Mouse (Mus musculus) kidney, embryonic 15.5 days (tissue): Measurements from ENCODE around the gene Nhsl2. TPM values are rescaled to one million over a fixed set of nuclear protein-coding genes. Genes with fewer than 3 reads are reported as not detected.

Experiments used
- ATAC-seq: fragments of 200-750 bp; cut with Nextera tagmentation; replicated peaks from 2 replicates; pipeline ENCODE4 v1.8.0; 2017; ENCODE audit warnings: moderate TSS enrichment; ENCODE audit not compliant: low FRiP score
- H3K27ac ChIP-seq: fragments of 300-500 bp; sonication (generic); 2 replicates; pipeline ENCODE4 v1.5.1; 2015; ENCODE audit warnings: mild to moderate bottlenecking, inconsistent platforms
- H3K27me3 ChIP-seq: fragments of 300-500 bp; sonication (generic); 2 replicates; pipeline ENCODE4 v1.6.1; 2015; ENCODE audit warnings: inconsistent platforms
- H3K36me3 ChIP-seq: fragments of 300-500 bp; sonication (generic); 2 replicates; pipeline ENCODE4 v1.6.1; 2015; ENCODE audit warnings: inconsistent platforms
- H3K4me1 ChIP-seq: fragments of 300-500 bp; sonication (generic); 2 replicates; pipeline ENCODE4 v1.6.1; 2015; ENCODE audit warnings: inconsistent platforms
- H3K4me2 ChIP-seq: fragments of 300-500 bp; sonication (generic); 2 replicates; pipeline ENCODE4 v1.6.1; 2015; ENCODE audit warnings: moderate library complexity, mild to moderate bottlenecking, inconsistent platforms
- H3K4me3 ChIP-seq: fragments of 300-500 bp; sonication (generic); replicated peaks from 2 replicates; pipeline ENCODE4 v1.5.1; 2015; ENCODE audit warnings: mild to moderate bottlenecking, inconsistent platforms
- H3K9ac ChIP-seq: fragments of 300-500 bp; sonication (generic); 2 replicates; pipeline ENCODE4 v1.6.1; 2015; ENCODE audit warnings: mild to moderate bottlenecking, inconsistent platforms
- H3K9me3 ChIP-seq: fragments of 300-500 bp; sonication (generic); replicated peaks from 2 replicates; pipeline ENCODE4 v1.6.1; 2016; ENCODE audit warnings: inconsistent platforms
- WGBS: fragments of 180-500 bp; shearing (Covaris S2); methylation state at CpG from one replicate; pipeline ENCODE4 v1.1.7; 2015; ENCODE audit warnings: mixed read lengths; 5-methylcytosine and 5-hydroxymethylcytosine counted together
- polyA plus RNA-seq: library from polyadenylated mRNA; unstranded; fragments of >200 nt; fragmentation: Nextera tagmentation; extraction: Ambion mirVana; gene quantifications from 2 replicates; pipeline ENCODE4 v1.2.1, GENCODE M21; 2015

Nhsl2 gene
- polyA plus RNA-seq, 1 experiment from 2014 or later, result 12.9 TPM

GRCm38 (mm10) chrX:101874901-101875300 lies 25.7 kb downstream of the Nhsl2 start:
- Histone ChIP-seq H3K4me1 (peaks cover 16% of the 10 kb centered on the region), H3K36me3 (no peaks in the 10 kb centered on the region), H3K9me3 (no peaks in the 10 kb centered on the region), H3K27me3 (peaks cover 49% of the 10 kb centered on the region), H3K4me2 (no peak overlapping the region), H3K9ac (no peak overlapping the region), H3K4me3 (no peak overlapping the region), H3K27ac (peak overlapping the region; percentile 62)
- ATAC-seq, result peak; percentile 43; the same call in 1 of the 2 replicates
- 24% methylated on average over 2 of the region's 2 CpGs for WGBS

- no peak for ATAC-seq
- WGBS, result 42% methylated on average over 2 of the region's 2 CpGs
- H3K4me1 ChIP-seq, result peaks cover 16% of the 10 kb centered on the region
- no peak overlapping the region for H3K4me2 ChIP-seq
- H3K27ac ChIP-seq, result no peak overlapping the region
- no peak overlapping the region for H3K4me3 ChIP-seq
- H3K36me3 ChIP-seq, result no peaks in the 10 kb centered on the region
- H3K27me3 ChIP-seq, result peaks cover 60% of the 10 kb centered on the region
- H3K9me3 ChIP-seq, result no peaks in the 10 kb centered on the region
- H3K9ac ChIP-seq, result no peak overlapping the region
Measured at GRCm38 (mm10) chrX:101876136-101876535, 27.0 kb downstream of the Nhsl2 start.

DNA sequence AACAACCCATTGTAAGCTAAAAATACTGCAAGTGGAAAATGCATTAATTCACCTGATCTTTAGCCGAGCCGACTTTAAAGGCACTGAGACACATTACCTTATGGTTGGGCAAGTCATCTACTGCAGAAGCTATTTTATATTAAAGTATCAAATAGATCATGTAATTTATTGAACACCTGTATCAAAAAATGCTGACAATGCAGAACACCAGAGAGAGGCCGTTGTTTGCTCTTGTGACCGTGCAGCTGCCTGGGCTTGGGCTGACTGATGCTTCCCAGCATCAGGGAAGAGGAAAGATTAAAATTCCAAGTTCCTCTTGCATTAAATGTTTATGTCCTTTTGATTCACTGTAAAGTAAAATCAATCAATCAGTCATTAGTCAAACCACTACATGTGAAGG lies 28.7 kb downstream of the Nhsl2 start:
- 78% methylated on average over 4 of the region's 4 CpGs for WGBS
- no peak for ATAC-seq
- Histone ChIP-seq H3K27ac (no peak overlapping the region), H3K27me3 (peaks cover 59% of the 10 kb centered on the region), H3K9ac (no peak overlapping the region), H3K4me1 (peaks cover 16% of the 10 kb centered on the region), H3K4me2 (no peak overlapping the region), H3K9me3 (no peaks in the 10 kb centered on the region), H3K4me3 (no peak overlapping the region), H3K36me3 (no peaks in the 10 kb centered on the region)

- peaks cover 62% of the 10 kb centered on the region for H3K27me3 ChIP-seq
- H3K4me1 ChIP-seq, result peaks cover 16% of the 10 kb centered on the region
- no peak overlapping the region for H3K4me2 ChIP-seq
- WGBS, result 51% methylated on average over 4 of the region's 4 CpGs
- no peaks in the 10 kb centered on the region for H3K9me3 ChIP-seq
- no peak overlapping the region for H3K9ac ChIP-seq
- no peak overlapping the region for H3K4me3 ChIP-seq
- no peaks in the 10 kb centered on the region for H3K36me3 ChIP-seq
- no peak for ATAC-seq
- no peak overlapping the region for H3K27ac ChIP-seq
Measured at GRCm38 (mm10) chrX:101878546-101878945, 29.4 kb downstream of the Nhsl2 start.

GRCm38 (mm10) chrX:101882141-101882751 lies 33.1 kb downstream of the Nhsl2 start:
- H3K9me3 ChIP-seq, result no peaks in the 10 kb centered on the region
- 39% methylated on average over 3 of the region's 3 CpGs for WGBS
- no peak overlapping the region for H3K27ac ChIP-seq
- H3K4me2 ChIP-seq, result no peak overlapping the region
- no peak overlapping the region for H3K9ac ChIP-seq
- no peak for ATAC-seq
- no peak overlapping the region for H3K4me3 ChIP-seq
- no peaks in the 10 kb centered on the region for H3K4me1 ChIP-seq
- no peaks in the 10 kb centered on the region for H3K36me3 ChIP-seq
- H3K27me3 ChIP-seq, result peaks cover 53% of the 10 kb centered on the region

DNA sequence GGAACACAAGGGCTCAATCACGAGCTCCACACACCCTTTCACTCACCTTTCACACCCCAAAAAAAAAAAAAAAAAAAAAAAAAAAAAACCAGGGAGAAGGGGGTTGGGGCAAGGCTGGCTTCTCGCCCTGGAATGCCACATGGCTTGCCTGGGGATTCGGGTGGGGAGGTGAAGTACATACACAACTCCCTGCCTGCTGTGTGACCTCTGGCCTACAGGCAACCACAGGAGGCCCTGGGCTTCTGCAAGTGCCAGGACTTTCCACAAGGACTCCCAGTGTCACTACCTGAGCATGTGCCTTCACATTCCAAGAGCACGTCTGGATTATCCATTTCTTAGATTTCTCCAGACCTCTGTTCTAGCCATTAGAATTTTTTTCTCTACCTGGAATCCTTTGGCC lies 40.2 kb downstream of the Nhsl2 start:
- Histone ChIP-seq H3K4me2 (no peak overlapping the region), H3K36me3 (no peaks in the 10 kb centered on the region), H3K9ac (no peak overlapping the region), H3K4me1 (no peaks in the 10 kb centered on the region), H3K4me3 (no peak overlapping the region), H3K27me3 (peaks cover 40% of the 10 kb centered on the region), H3K27ac (no peak overlapping the region), H3K9me3 (no peaks in the 10 kb centered on the region)
- ATAC-seq, result no peak
- WGBS, result 68% methylated on average over 4 of the region's 4 CpGs

DNA sequence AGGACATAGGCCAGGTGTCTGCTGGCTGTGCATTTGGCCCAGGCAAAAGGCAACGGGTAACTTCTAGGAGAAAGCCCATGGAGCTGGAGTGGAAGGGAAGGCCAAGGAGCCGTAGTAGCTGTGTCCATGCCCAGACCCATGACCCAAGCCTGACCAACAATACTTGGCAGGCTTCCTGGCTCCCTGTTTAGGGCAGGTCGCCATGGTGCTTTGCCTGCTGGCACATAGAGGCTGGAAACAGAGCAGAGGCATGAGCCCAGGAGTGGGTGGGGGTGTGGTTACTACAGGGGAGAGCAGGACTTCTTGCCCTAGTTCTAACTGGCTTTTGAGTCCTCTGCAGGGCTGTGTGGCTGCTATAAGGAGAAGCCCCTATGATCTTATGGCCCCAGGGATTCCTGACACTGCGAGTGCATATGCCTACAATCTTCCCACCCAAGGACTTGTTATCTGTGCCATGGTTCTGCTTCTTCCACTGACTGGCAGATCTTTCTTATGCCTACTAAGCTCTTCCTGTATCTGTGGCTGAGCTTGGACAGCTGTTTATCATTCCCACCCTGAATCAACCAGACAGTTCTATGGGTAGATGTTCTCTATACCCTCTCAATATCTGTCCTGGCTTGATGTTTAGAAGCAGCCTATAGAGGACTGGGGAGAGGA lies 40.8 kb downstream of the Nhsl2 start:
- Histone ChIP-seq H3K27ac (no peak overlapping the region), H3K4me1 (no peaks in the 10 kb centered on the region), H3K36me3 (no peaks in the 10 kb centered on the region), H3K9me3 (no peaks in the 10 kb centered on the region), H3K27me3 (peaks cover 37% of the 10 kb centered on the region), H3K9ac (no peak overlapping the region), H3K4me3 (no peak overlapping the region), H3K4me2 (no peak overlapping the region)
- 81% methylated on average over 4 of the region's 4 CpGs for WGBS
- ATAC-seq, result no peak

GRCm38 (mm10) chrX:101893796-101894195 lies 44.6 kb downstream of the Nhsl2 start:
- Histone ChIP-seq H3K4me2 (no peak overlapping the region), H3K9ac (no peak overlapping the region), H3K9me3 (no peaks in the 10 kb centered on the region), H3K27ac (no peak overlapping the region), H3K36me3 (no peaks in the 10 kb centered on the region), H3K27me3 (peaks cover 42% of the 10 kb centered on the region), H3K4me3 (no peak overlapping the region), H3K4me1 (no peaks in the 10 kb centered on the region)
- 76% methylated on average over 7 of the region's 7 CpGs for WGBS
- ATAC-seq, result no peak

GRCm38 (mm10) chrX:101898341-101898740 lies 49.2 kb downstream of the Nhsl2 start:
- H3K4me2 ChIP-seq, result no peak overlapping the region
- no peaks in the 10 kb centered on the region for H3K9me3 ChIP-seq
- no peak for ATAC-seq
- no peak overlapping the region for H3K9ac ChIP-seq
- 0 out of 2 replicates have a peak, but pooled peaks cover 2% of the 10 kb centered on the region for H3K4me1 ChIP-seq
- no peak overlapping the region for H3K4me3 ChIP-seq
- H3K27me3 ChIP-seq, result peaks cover 59% of the 10 kb centered on the region
- no peak overlapping the region for H3K27ac ChIP-seq
- WGBS, result 55% methylated on average over 4 of the region's 4 CpGs
- H3K36me3 ChIP-seq, result no peaks in the 10 kb centered on the region

DNA sequence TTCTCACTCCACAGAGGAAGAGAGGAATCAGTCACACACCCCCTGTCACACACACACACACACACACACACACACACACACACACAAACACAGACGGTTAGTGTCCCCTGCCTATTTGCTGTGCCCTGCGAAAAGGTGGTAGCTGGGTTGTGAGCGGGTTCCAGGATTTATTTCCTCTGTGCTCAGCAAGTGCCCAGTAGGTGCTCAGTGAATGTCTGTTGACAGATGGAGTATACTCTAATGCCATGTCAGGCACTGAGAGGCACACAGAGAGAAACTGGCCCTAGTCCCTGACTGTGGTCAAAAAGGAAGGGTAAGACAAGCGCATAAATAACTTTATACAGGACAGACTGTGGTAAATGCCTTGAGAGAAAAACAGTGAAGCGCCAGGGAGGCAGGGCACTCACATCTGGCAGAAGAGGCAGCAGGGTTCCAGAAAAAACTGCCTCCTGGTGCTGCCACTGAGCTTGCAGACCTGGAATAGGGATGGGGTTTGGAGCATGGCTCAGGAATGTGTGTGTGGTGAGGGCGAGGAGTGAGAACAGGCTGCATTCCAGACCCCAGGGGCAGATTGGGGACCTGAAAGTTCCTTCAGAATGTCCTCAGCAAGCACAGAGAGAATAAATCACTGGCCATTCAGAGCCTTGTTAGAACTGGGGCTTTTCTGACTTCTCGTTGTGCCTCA lies 52.8 kb downstream of the Nhsl2 start:
- Histone ChIP-seq H3K9ac (no peak overlapping the region), H3K4me3 (no peak overlapping the region), H3K4me1 (0 out of 2 replicates have a peak, but pooled peaks cover 2% of the 10 kb centered on the region), H3K36me3 (no peaks in the 10 kb centered on the region), H3K27me3 (peaks cover 48% of the 10 kb centered on the region), H3K9me3 (no peaks in the 10 kb centered on the region), H3K27ac (peak overlapping the region; percentile 4; the same call in 1 of the 2 replicates), H3K4me2 (no peak overlapping the region)
- WGBS, result 56% methylated on average over 7 of the region's 7 CpGs
- ATAC-seq, result peak; percentile 64

- no peaks in the 10 kb centered on the region for H3K36me3 ChIP-seq
- no peak overlapping the region for H3K4me3 ChIP-seq
- no peak overlapping the region for H3K9ac ChIP-seq
- 0 out of 2 replicates have a peak overlapping the region, but pooled peaks have one; percentile 4 for H3K27ac ChIP-seq
- peak; percentile 81 for ATAC-seq
- H3K4me1 ChIP-seq, result 0 out of 2 replicates have a peak, but pooled peaks cover 2% of the 10 kb centered on the region
- H3K27me3 ChIP-seq, result peaks cover 52% of the 10 kb centered on the region
- WGBS, result 55% methylated on average over 4 of the region's 4 CpGs
- H3K9me3 ChIP-seq, result no peaks in the 10 kb centered on the region
- no peak overlapping the region for H3K4me2 ChIP-seq
Measured at GRCm38 (mm10) chrX:101902597-101902996, 53.4 kb downstream of the Nhsl2 start.

- no peaks in the 10 kb centered on the region for H3K9me3 ChIP-seq
- no peak overlapping the region for H3K4me3 ChIP-seq
- ATAC-seq, result no peak
- H3K36me3 ChIP-seq, result no peaks in the 10 kb centered on the region
- no peak overlapping the region for H3K27ac ChIP-seq
- H3K9ac ChIP-seq, result no peak overlapping the region
- no peaks in the 10 kb centered on the region for H3K4me1 ChIP-seq
- H3K27me3 ChIP-seq, result peaks cover 41% of the 10 kb centered on the region
- 65% methylated on average over 5 of the region's 5 CpGs for WGBS
- no peak overlapping the region for H3K4me2 ChIP-seq
Measured at GRCm38 (mm10) chrX:101907301-101907700, 58.1 kb downstream of the Nhsl2 start.
